Mouse (Mus musculus) brain, embryonic 14.5 days (tissue): ENCODE measurements around the gene Mettl7b.

ENCODE experiments used
- CTCF ChIP-seq: fragments of 200-500 bp; IDR thresholded peaks from 2 replicates; pipeline ENCODE4 v1.5.1; 2012; ENCODE audit warnings: inconsistent platforms, mild to moderate bottlenecking, moderate library complexity, borderline replicate concordance; ENCODE audit not compliant: insufficient read depth, insufficient read length; ENCODE audit errors: extremely low read depth
- POLR2A ChIP-seq: fragments of 200-500 bp; IDR thresholded peaks from 2 replicates; pipeline ENCODE4 v1.6.1; 2012; ENCODE audit warnings: mild to moderate bottlenecking, inconsistent platforms, borderline replicate concordance; ENCODE audit not compliant: poor library complexity, insufficient read depth, insufficient read length, severe bottlenecking; ENCODE audit errors: extremely low read depth

DNA sequence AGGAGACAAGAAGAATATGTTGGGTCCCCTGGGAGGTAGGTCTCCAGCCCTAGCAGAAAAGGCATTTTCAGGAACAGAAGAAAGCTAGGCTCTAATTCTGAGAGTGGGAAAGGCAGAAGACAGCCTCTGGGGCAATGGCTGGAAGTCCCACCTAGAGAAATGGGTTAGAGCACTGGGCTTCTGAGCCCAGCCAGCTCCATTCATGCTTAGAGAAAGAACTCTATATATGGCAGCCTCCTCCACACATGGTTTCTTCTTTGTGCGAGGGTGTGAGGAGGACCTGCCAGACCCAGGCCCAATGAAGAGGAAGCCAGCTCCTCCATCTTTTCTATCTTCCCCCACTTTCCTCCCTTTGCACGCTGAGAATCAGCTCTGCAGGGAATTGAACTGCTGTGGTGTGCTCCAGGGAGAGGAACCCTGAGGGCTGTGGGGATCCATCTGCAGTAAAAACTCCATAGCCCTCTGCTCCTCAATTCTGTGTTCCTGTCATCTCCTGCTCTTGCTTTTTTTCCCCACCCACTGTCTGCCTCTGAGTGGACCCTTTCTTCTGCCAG is 49.6 kb upstream of the Mettl7b start, which contains the start of gene Olfr763:
- TF ChIP-seq CTCF = no peak
- TF ChIP-seq POLR2A = no peak
